Mouse (Mus musculus): Measurements from ENCODE around the gene Ano8.
"Not testable (repeated sequence)": the region's sequence is repeated elsewhere in the genome, so short reads cannot be mapped to it uniquely, and the experiment has no call there.

Ano8 gene

DNA sequence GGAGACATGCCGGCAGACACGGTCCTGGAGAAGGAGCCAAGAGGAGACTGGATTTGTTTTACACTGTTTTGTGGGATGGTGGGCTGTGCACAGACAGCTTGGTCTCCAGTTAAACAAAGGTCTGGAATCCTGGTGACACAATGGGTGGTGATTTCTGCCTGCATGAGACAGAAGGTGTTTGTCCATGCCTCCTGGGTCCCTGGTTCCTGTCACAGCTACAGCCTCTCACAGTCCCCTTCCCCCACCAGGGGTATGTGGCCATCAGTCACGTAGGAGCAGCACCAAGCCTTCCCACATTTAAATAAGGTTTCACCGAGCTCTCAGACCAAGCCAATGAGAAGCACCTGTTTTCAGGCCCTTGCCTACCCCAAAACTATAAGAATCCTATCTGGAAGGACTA is 34.4 kb downstream of the Ano8 start:
- in situ Hi-C loops (cut with MboI; ENCODE audit: low sequenced_read_pairs): no loop called here

GRCm38 (mm10) chr8:71445096-71445495 is 40.7 kb downstream of the Ano8 start:
- in situ Hi-C loops (cut with MboI; ENCODE audit: low sequenced_read_pairs): no loop called here

- in situ Hi-C loops (cut with MboI; ENCODE audit: low sequenced_read_pairs): no loop called here
Measured at GRCm38 (mm10) chr8:71441404-71441803, 44.4 kb downstream of the Ano8 start.

DNA sequence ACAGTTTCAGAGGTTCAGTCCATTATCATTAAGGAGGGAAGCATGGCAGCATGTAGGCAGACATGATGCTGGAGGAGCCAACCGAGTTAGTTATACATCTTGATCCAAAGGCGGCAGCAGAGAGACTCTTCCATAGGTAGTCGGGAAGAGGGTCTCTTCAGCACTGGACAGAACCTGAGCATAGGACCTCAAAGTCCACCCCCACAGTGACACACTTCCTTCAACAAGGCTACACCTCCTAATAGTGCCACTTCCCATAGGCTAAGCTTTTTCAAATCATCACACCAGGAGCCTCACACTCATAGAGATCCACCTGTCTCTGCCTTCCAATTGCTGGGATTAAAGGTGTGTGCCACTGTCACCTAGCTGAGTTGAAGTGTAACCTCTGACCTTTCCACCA is 48.7 kb downstream of the Ano8 start:
- in situ Hi-C loops (cut with MboI; ENCODE audit: low sequenced_read_pairs): no loop called here

DNA sequence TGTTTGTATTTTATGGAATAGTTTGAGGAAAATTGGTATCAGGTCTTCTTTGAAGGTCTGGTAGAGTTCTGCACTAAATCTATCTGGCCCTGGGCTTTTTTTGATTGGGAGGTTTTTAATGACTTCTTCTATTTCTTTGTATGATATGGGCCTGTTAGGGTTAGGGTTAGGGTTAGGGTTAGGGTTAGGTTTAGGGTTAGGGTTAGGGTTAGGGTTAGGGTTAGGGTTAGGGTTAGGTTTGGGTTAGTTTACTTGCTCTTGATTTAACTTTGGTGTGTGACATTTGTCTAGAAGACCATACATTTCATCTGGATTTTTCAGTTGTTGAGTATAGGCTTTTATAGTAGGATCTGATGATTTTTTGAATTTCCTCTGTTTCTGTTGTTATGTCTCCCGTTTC is 52.8 kb downstream of the Ano8 start:
- in situ Hi-C loops (cut with MboI; ENCODE audit: low sequenced_read_pairs): not testable (repeated sequence)

Data from CH12F3 (cell line).